Mouse (Mus musculus) liver, postnatal 0 days (tissue): ENCODE results near the gene Fam163b.

Source experiments
- CTCF ChIP-seq: sonication (generic); IDR thresholded peaks from 2 replicates; pipeline ENCODE4 v1.5.1; 2016; ENCODE audit warnings: antibody characterized with exemption, low read depth
- EP300 ChIP-seq: IDR thresholded peaks from 2 replicates; pipeline ENCODE4 v1.6.1; 2016; ENCODE audit warnings: antibody characterized with exemption, low read depth, mild to moderate bottlenecking

- TF ChIP-seq EP300 (no peak), CTCF (peak; percentile 27; the same call in 1 of the 2 replicates)
These were observed 55.7 kb downstream of the Fam163b start for GRCm38 (mm10) chr2:27086483-27087010.
